Mouse (Mus musculus) 416B (cell line): Measurements from ENCODE around the gene Gm49486.
A peak's percentile ranks its signal among the peaks of the same experiment; 100 is the strongest.
"Not testable (repeated sequence)": the region's sequence is repeated elsewhere in the genome, so short reads cannot be mapped to it uniquely, and the experiment has no call there.

Experiments used
- DNase-seq: peaks from one replicate; pipeline ENCODE4 v3.0.0; 2011; ENCODE audit warnings: low read depth

Gene Gm49486

DNA sequence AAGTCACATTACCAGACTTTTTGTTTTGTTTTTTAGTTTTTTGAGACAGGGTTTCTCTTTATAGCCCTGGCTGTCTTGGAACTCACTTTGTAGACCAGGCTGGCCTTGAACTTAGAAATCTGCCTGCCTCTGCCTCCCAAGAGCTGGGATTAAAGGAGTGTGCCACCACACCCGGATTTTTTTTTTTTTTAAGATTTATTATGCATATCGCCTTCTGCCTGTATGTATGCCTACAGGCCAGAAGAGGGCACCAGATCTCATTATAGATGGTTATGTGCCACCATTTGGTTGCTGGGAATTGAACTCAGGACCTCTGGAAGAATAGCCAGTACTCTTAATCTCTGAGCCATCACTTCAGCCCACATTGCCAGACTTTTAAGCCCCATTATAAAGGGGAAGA lies 3.4 kb upstream of the Gm49486 start:
- not testable (repeated sequence) for DNase-seq

DNA sequence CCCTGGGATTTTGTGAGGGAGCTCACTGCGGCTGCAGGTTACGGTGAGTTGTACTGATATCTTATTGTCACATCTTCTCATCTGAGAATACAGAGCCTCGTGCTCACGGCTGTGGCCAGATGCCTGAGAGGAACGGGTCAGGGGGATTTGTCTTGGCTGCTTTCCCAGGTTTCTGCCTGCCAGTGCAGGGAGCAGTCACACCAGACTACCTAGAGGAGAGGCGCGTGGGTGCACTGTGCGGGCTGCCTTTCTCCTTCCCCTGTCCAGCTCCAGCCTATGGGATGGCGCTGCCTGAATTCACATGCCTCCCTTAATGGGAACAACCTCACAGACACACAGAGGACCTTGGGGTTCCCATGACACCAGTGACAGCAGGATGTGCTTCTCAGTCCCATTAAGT lies 6.1 kb downstream of the Gm49486 start:
- no peak for DNase-seq

GRCm38 (mm10) chr15:79238036-79238435 lies 8.8 kb downstream of the Gm49486 start:
- no peak for DNase-seq

- no peak for DNase-seq
Measured at GRCm38 (mm10) chr15:79242574-79243233, 13.5 kb downstream of the Gm49486 start.

GRCm38 (mm10) chr15:79243234-79244042 lies 14.2 kb downstream of the Gm49486 start:
- DNase-seq = peak; percentile 95

GRCm38 (mm10) chr15:79244071-79244893 lies 15.1 kb downstream of the Gm49486 start:
- no peak for DNase-seq

- no peak for DNase-seq
Measured at GRCm38 (mm10) chr15:79245321-79245720, 16.1 kb downstream of the Gm49486 start.

DNA sequence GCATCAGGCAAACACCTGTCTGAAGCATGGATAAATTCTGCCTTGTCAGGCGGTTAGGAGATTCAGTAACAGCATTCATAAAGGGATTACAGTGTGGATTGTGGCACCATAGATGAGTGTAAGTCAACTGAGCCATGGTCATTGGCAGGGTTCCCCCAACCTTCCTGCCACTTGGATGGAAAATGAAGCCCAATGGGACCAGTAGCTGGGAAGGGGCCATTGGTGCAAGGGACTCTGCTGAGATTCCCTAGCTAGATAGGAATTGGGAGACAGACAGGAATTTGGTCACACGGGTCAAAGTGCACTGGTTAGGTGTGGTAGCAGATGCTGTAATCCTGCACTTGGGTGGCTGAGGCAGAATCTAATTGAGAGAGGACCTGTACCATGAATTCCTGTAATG lies 21.0 kb downstream of the Gm49486 start:
- DNase-seq = no peak

DNA sequence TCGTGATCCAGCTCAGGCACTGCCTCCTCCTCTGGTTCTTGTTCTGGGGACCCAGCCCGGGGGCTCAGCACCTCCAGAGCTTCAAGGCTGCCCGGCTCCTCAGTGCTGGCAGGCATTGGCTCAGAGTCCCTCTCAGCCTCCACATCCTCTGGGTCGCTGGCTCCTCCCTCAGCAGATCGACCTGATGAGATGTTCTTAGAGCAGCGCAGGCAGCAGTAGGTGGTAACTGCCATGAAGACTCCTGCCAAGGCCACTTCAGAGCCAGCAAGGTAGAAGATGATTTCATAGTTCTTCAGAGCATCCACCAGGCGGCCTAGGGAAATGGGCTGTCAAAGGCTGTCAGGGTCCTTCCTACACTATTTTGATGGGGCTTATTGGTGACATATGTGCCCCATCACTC lies 22.0 kb downstream of the Gm49486 start:
- DNase-seq = no peak

DNA sequence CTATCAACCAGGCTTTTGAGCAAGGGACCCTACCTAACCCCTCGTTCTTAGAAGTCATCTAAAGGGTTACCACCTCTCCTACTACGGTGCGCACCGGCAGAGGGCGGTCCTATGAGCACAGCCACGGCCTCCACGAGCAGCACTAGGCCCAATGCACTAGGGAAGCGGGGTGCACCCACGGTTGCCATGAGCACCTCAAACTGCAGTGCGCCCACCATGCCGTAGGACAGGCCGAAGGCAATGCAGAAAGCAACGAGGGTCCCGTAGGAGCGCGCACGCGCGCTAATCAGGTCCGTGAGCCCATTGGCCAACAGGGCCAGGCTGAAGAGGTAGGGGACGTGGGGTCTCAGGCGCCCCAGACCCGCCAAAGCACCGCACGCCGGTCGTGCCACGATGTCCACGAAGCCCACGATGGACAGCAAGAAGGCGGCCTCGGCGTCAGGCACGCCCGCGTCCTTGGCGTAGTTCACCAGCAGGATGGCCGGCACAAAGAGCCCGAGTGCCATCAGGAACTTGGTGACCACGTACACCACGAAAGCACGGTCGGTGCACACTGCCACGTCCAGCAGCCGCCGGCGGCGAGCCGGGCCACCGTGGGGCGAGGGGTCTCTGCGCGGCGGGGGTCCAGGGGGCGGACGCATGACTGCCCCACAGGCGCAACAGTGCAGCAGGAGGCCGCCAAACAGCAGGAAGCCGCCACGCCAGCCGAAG lies 22.7 kb downstream of the Gm49486 start:
- no peak for DNase-seq

GRCm38 (mm10) chr15:79252580-79252979 lies 23.4 kb downstream of the Gm49486 start:
- no peak for DNase-seq

DNA sequence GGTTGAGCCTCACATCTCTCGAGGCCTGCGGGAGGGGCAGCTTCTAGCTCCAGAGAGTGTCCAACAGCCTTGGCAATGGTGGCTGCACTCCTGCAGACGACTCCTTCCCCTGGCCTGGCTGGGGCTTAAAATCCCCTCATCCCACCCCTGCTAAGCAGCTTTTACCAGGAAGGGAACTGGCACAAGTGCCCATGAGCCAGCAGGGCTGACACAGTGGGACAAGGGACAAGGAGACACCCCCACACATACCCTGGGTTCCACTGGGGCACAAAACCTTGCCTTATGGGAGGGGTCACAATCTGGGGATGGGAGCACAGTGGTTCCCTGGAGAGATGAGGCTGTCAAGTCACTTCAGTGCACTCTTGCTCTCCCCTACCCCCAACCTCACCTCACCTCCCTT lies 25.5 kb downstream of the Gm49486 start, which contains the start of gene Slc16a8:
Gene Slc16a8 (minus strand): TSS at position 101 of the 400 bp plus-strand sequence.
- no peak for DNase-seq

- DNase-seq = no peak
Measured at GRCm38 (mm10) chr15:79258521-79258920, 29.3 kb downstream of the Gm49486 start.

DNA sequence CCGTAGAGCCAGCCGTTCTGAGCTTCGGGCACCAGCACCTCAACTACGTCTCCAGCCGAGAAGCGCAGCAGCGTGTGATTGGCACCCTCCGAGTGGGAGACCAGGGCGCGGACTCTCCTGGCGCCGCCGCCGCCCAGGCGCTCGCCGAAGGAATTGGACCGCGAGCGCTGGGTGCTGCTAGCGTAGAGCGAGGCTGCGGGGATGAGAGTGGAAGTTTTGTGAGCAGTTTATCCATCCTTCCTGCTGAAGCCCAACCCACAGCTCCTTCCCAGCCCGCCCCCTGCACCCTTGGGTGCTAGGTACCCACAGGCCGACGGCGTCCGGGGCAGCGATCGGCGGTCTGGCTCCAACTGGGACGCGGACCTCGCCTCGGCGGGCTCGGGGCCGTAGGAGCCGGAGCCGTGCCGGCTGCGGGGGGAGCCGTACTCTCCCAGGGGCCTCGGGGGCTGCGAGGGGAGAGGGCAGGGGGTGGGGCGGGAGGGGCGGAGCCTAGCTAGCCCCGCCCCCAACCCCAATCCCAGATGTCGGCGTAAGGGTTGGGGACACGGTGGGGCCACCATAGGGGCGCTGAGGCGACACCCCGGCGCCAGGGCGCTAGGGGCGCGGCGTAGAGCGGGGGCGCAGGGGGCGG lies 32.0 kb downstream of the Gm49486 start:
- no peak for DNase-seq

GRCm38 (mm10) chr15:79261757-79262156 lies 32.6 kb downstream of the Gm49486 start:
- no peak for DNase-seq

- DNase-seq = no peak
Measured at GRCm38 (mm10) chr15:79262375-79262774, 33.2 kb downstream of the Gm49486 start.

- no peak for DNase-seq
Measured at GRCm38 (mm10) chr15:79262786-79263309, 33.7 kb downstream of the Gm49486 start.

DNA sequence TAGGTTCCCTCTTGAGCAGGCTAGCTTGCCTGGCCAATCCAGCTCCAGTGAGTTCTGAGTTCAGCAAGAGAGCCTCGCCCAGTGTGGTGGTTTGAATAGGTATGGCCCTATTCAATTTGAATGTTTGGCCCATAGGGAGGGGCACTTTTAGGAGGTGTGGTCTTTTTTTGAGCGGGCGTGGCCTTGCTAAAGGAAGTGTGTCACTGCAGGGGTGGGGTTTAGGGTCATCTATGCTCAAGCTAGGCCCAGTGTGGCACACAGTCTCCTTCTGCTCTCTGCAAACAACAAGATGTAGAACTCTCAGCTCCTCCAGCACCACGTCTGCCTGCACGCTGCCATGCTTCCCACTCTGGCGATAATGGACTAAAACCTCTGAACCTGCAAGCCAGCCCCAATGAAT lies 34.5 kb downstream of the Gm49486 start:
- DNase-seq = no peak

GRCm38 (mm10) chr15:79265384-79265783 lies 36.2 kb downstream of the Gm49486 start:
- no peak for DNase-seq

DNA sequence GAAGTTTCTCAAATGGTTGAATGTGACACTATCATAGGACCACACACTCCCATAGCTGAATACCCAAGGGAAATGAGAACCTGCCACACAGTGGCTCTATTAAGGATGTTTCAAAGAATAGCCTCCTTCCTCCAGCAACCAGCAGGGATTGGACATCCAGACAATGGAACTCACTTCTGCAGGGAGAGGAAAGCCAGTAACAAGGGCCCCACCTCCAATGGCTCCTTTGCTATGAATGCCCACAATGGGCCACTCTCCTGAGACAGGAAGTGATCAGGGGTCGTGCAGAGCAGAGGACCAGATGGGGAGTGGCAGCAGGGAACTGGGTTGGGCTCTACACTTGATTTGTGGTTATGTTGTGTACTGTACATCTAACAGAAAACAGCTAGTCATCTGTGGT lies 39.3 kb downstream of the Gm49486 start:
- no peak for DNase-seq
